ENCODE assay signal across 9 mouse cellular contexts in genomic region chr9:49246839-49247238, GRCm38 (mm10). TPM values are rescaled to one million over a fixed set of nuclear protein-coding genes. Genes with fewer than 3 reads are reported as not detected.
DNase-seq lines count a peak whose midpoint lies in the region; ATAC-seq lines count a peak whose summit lies in the region.
"Had no signal": no experiment of that assay in that cellular context is flagged by ENCODE, and none has a peak within 500 bp of the region (broad histone marks: within the 10 kb centered on the region; RNA-seq: fewer than 3 reads in every experiment).

No protein-coding gene starts in this region.

- no peak overlapping the region for H3K4me2 ChIP-seq in heart, embryonic 11.5 days

- H3K4me3 ChIP-seq in heart, embryonic 11.5 days (ENCODE audit: low read depth, low read length): no peak overlapping the region
- no peak overlapping the region for H3K4me3 ChIP-seq in limb, embryonic 10.5 days

- DNase-seq in heart, adult 8-10 months (ENCODE audit: low spot score): peak; percentile 48
- peak; percentile 74 for DNase-seq in NIH3T3 (ENCODE audit: low read depth)
- peak; percentile 38 to 49 for DNase-seq in cerebellum, postnatal 36 days
- DNase-seq in kidney, adult 8-10 months: peak; percentile 37 to 69
- DNase-seq in limb, embryonic 10.5 days (ENCODE audit: low spot score): peak; percentile 49
- DNase-seq in right cerebral cortex, adult 18-20 months: peak; percentile 58
- no peak for DNase-seq in natural killer cell, adult 2 months (ENCODE audit: low spot score in 2 of 2)

- no peak for ATAC-seq in heart, embryonic 11.5 days (replicated peaks; ENCODE audit: insufficient number of reproducible peaks, low FRiP score, low TSS enrichment)

- no peaks in the 10 kb centered on the region for H3K4me1 ChIP-seq in heart, embryonic 11.5 days (ENCODE audit: control insufficient read depth, insufficient read depth, low read length)
- peaks cover 3% of the 10 kb centered on the region; the same call in 1 of the 2 replicates for H3K4me1 ChIP-seq in limb, embryonic 10.5 days

- no peak overlapping the region for H3K9ac ChIP-seq in heart, embryonic 11.5 days (ENCODE audit: low read depth, low read length)

- H3K9me3 ChIP-seq in heart, embryonic 11.5 days (replicated peaks; ENCODE audit: control insufficient read depth, low read length): no peaks in the 10 kb centered on the region
- H3K9me3 ChIP-seq in limb, embryonic 10.5 days (replicated peaks): no peaks in the 10 kb centered on the region

- no peaks in the 10 kb centered on the region for H3K27me3 ChIP-seq in heart, embryonic 11.5 days (ENCODE audit: control insufficient read depth, insufficient read depth, low read length)
- no peaks in the 10 kb centered on the region for H3K27me3 ChIP-seq in limb, embryonic 10.5 days (ENCODE audit: low read depth, poor library complexity, severe bottlenecking)

- no peak overlapping the region for H3K27ac ChIP-seq in heart, embryonic 11.5 days (ENCODE audit: low read depth, low read length)
- H3K27ac ChIP-seq in limb, embryonic 10.5 days: no peak overlapping the region

- H3K36me3 ChIP-seq in heart, embryonic 11.5 days (ENCODE audit: control insufficient read depth, insufficient read depth, low read length): no peaks in the 10 kb centered on the region
- no peaks in the 10 kb centered on the region for H3K36me3 ChIP-seq in limb, embryonic 10.5 days

- WGBS in heart, embryonic 11.5 days (ENCODE audit: insufficient replicate concordance): 32% methylated on average over 7 of the region's 7 CpGs
- WGBS in limb, embryonic 10.5 days: 34% methylated on average over 7 of the region's 7 CpGs

RNA-seq across cellular contexts. Expression of gene Gm4894, which starts 3.5 kb away (rescaled TPM):
- not detected for total RNA-seq in heart, adult 8-10 months (2022)
- not detected in 2 replicates for polyA plus RNA-seq in heart, embryonic 11.5 days (2014; fragmentation: Nextera tagmentation; extraction: Ambion mirVana)
- not detected in 2 replicates for polyA plus RNA-seq in limb, embryonic 10.5 days (2016; fragmentation: Nextera tagmentation; extraction: Ambion mirVana)
- polyA plus RNA-seq: liver, embryonic 16.5 days had no signal

Comparison
In these comparisons a context has a peak if more than half of its experiments do, and no peak if none do; other contexts are left out.
1. DNase-seq: peak in heart, adult 8-10 months (single experiment), NIH3T3 (single experiment), cerebellum, postnatal 36 days (2 of 2), kidney, adult 8-10 months (2 of 2), limb, embryonic 10.5 days (single experiment) and right cerebral cortex, adult 18-20 months (single experiment); none in natural killer cell, adult 2 months (0 of 2).